Mouse (Mus musculus): ENCODE measurements at regions not wholly inside any gene's neighbourhood (a gene's known extent, or its start where the extent isn't known, plus 50 kb on each side); places are given as distances from the start of the nearest gene placed in this dataset.

- Histone ChIP-seq H3K27me3 (replicated peaks) (peaks cover 63% of the 10 kb centered on the region), H3K79me2 (replicated peaks; ENCODE audit: control insufficient read depth, extremely low read depth, insufficient read depth, poor library complexity, severe bottlenecking) (no peaks in the 10 kb centered on the region), H3K9me3 (replicated peaks; ENCODE audit: low read length) (no peaks in the 10 kb centered on the region), H3K27ac (ENCODE audit: insufficient read depth, low read depth) (no peak overlapping the region), H3K4me2 (ENCODE audit: insufficient read depth, low read depth, poor library complexity, severe bottlenecking) (no peak overlapping the region), H3K9ac (ENCODE audit: insufficient read depth, low read depth) (no peak overlapping the region), H3K4me1 (ENCODE audit: control insufficient read depth in 1 of 2, insufficient read depth in 2 of 2) (no peaks in the 10 kb centered on the region), H3K36me3 (replicated peaks in 1 of 2; ENCODE audit: control insufficient read depth in 1 of 2, insufficient read depth in 1 of 2, low read length in 1 of 2) (no peaks in the 10 kb centered on the region), H3K4me3 (replicated peaks in 1 of 3; ENCODE audit: low read depth in 2 of 3, low read length in 2 of 3, poor library complexity in 1 of 3) (no peak overlapping the region)
- in situ Hi-C loops (cut with MboI; ENCODE audit: low pct_ligation_motif_present, low pct_unique_long_range_greater_than_20kb, low sequenced_read_pairs) (no loop called here), dilution Hi-C loops (cut with MboI; ENCODE audit: extremely low pct_ligation_motif_present, extremely low pct_unique_long_range_greater_than_20kb, low sequenced_read_pairs) (no loop called here)
- TF ChIP-seq USF1 (IDR thresholded peaks at IDR 0.05; ENCODE audit: low read depth, low read length) = no peak
- TF ChIP-seq JUN (IDR thresholded peaks at IDR 0.05; ENCODE audit: insufficient read depth, low read depth, low read length) = no peak
- no peak for TF ChIP-seq USF2 (conservative IDR thresholded peaks at IDR 0.05; ENCODE audit: low read depth, low read length)
- no peak for TF ChIP-seq CHD1 (IDR thresholded peaks at IDR 0.05; ENCODE audit: low read depth, low read length)
- TF ChIP-seq ZMIZ1 (IDR thresholded peaks at IDR 0.05; ENCODE audit: low read depth, low read length) = no peak
- no peak for TF ChIP-seq KAT2A (IDR thresholded peaks at IDR 0.05; ENCODE audit: insufficient replicate concordance, low read length)
- TF ChIP-seq PAX5 (IDR thresholded peaks at IDR 0.05; ENCODE audit: low read length) = no peak
- no peak for DNase-seq (ENCODE audit: extremely low read depth)
These were observed 253.3 kb downstream of the Gm9195 start for GRCm38 (mm10) chr14:72238344-72238743.

- in situ Hi-C loops (cut with MboI; ENCODE audit: low pct_ligation_motif_present, low pct_unique_long_range_greater_than_20kb, low sequenced_read_pairs) = no loop called here
- peaks cover 65% of the 10 kb centered on the region for H3K27me3 ChIP-seq (replicated peaks)
- no peak overlapping the region for H3K27ac ChIP-seq (ENCODE audit: insufficient read depth, low read depth)
- H3K9ac ChIP-seq (ENCODE audit: insufficient read depth, low read depth) = no peak overlapping the region
- TF ChIP-seq NELFE (IDR thresholded peaks at IDR 0.05; ENCODE audit: low read depth, low read length) (no peak), POLR2AphosphoS2 (IDR thresholded peaks at IDR 0.05; ENCODE audit: low read depth, low read length) (no peak), UBTF (IDR thresholded peaks at IDR 0.05; ENCODE audit: low read depth, low read length) (no peak), ZKSCAN1 (IDR thresholded peaks at IDR 0.05; ENCODE audit: borderline replicate concordance, low read depth, low read length) (no peak), HCFC1 (IDR thresholded peaks at IDR 0.05; ENCODE audit: low read depth, low read length) (no peak), IRF4 (IDR thresholded peaks at IDR 0.05; ENCODE audit: low read depth, low read length) (no peak), CTCF (conservative IDR thresholded peaks at IDR 0.05 in 1 of 2, IDR thresholded peaks at IDR 0.05 in 1 of 2; ENCODE audit: low read depth in 2 of 2, low read length in 2 of 2) (no peak), ELF1 (IDR thresholded peaks at IDR 0.05; ENCODE audit: low read depth, low read length) (no peak), KAT2A (IDR thresholded peaks at IDR 0.05; ENCODE audit: insufficient replicate concordance, low read length) (no peak), SMC3 (IDR thresholded peaks at IDR 0.05; ENCODE audit: low read depth, low read length) (no peak), RCOR1 (conservative IDR thresholded peaks at IDR 0.05; ENCODE audit: low read depth, low read length) (no peak), E2F4 (IDR thresholded peaks at IDR 0.05; ENCODE audit: insufficient replicate concordance, low read depth, low read length) (no peak), ETS1 (conservative IDR thresholded peaks at IDR 0.05; ENCODE audit: low read depth, low read length) (no peak), CHD2 (IDR thresholded peaks at IDR 0.05; ENCODE audit: low read length) (no peak), CHD1 (IDR thresholded peaks at IDR 0.05; ENCODE audit: low read depth, low read length) (no peak), MEF2A (IDR thresholded peaks at IDR 0.05; ENCODE audit: borderline replicate concordance, low read depth, low read length) (no peak), PAX5 (IDR thresholded peaks at IDR 0.05; ENCODE audit: low read length) (no peak)
- no peak overlapping the region for H3K4me2 ChIP-seq (ENCODE audit: insufficient read depth, low read depth, poor library complexity, severe bottlenecking)
- no peaks in the 10 kb centered on the region for H3K9me3 ChIP-seq (replicated peaks; ENCODE audit: low read length)
- H3K4me3 ChIP-seq (replicated peaks in 1 of 3; ENCODE audit: low read depth in 2 of 3, low read length in 2 of 3, poor library complexity in 1 of 3) = no peak overlapping the region
- no peaks in the 10 kb centered on the region for H3K4me1 ChIP-seq (ENCODE audit: control insufficient read depth in 1 of 2, insufficient read depth in 2 of 2)
- no peaks in the 10 kb centered on the region for H3K79me2 ChIP-seq (replicated peaks; ENCODE audit: control insufficient read depth, extremely low read depth, insufficient read depth, poor library complexity, severe bottlenecking)
- H3K36me3 ChIP-seq (replicated peaks in 1 of 2; ENCODE audit: control insufficient read depth in 1 of 2, insufficient read depth in 1 of 2, low read length in 1 of 2) = no peaks in the 10 kb centered on the region
- DNase-seq (ENCODE audit: extremely low read depth) = no peak
- dilution Hi-C loops (cut with MboI; ENCODE audit: extremely low pct_ligation_motif_present, extremely low pct_unique_long_range_greater_than_20kb, low sequenced_read_pairs) = no loop called here
These were observed 257.2 kb downstream of the Gm9195 start for GRCm38 (mm10) chr14:72234234-72235075.
